Mouse (Mus musculus) cerebellum, adult 2 months (tissue): ENCODE results near the gene Syt14.

ENCODE experiments used
- CTCF ChIP-seq: fragments of 200-500 bp; IDR thresholded peaks from 2 replicates; pipeline ENCODE4 v1.5.1; 2011; ENCODE audit warnings: low read depth, mild to moderate bottlenecking, control low read depth, low read length, moderate library complexity, borderline replicate concordance; ENCODE audit not compliant: insufficient read depth
- POLR2A ChIP-seq: fragments of 200-500 bp; IDR thresholded peaks from 2 replicates; pipeline ENCODE4 v1.6.1; 2011; ENCODE audit warnings: low read length, control low read depth, borderline replicate concordance; ENCODE audit not compliant: insufficient read depth

DNA sequence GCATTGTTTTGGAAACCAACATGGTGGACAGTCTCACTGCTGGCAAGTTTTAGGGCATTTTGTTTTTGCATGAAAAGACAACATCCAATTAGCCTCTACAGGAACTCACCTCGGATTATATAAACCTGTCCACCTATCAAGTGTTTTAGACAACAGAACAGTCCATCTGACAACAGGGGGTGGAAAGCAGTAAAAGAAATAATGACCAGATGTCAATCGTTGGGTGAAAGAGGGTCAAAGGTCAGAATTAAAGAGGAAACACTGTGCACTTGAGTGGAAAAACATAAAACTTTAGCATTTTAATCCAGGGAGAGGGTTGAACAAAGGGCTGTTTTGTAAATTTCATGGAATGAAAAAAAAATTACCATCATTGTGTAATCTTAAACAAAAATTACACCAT, 136.8 kb downstream of the Syt14 start:
- TF ChIP-seq POLR2A (no peak), CTCF (no peak)
